Mouse (Mus musculus) cortical plate, adult 2 months (tissue): ENCODE measurements around the gene Arrdc5.

Experiments
- CTCF ChIP-seq: fragments of 200-500 bp; IDR thresholded peaks from 2 replicates; pipeline ENCODE4 v1.5.1; 2011; ENCODE audit warnings: mild to moderate bottlenecking, control low read depth, low read length; ENCODE audit not compliant: insufficient read depth; ENCODE audit errors: extremely low read depth
- POLR2A ChIP-seq: fragments of 200-500 bp; IDR thresholded peaks from 2 replicates; pipeline ENCODE4 v1.6.1; 2011; ENCODE audit warnings: mild to moderate bottlenecking, low read length, control low read depth; ENCODE audit not compliant: insufficient read depth; ENCODE audit errors: extremely low read depth

- TF ChIP-seq POLR2A (no peak), CTCF (no peak)
Observed at GRCm38 (mm10) chr17:56348128-56348527, 48.0 kb upstream of the Arrdc5 start.
